Mouse (Mus musculus) left cerebral cortex, adult 9 months (tissue): ENCODE results near the gene Gigyf2.
A peak's percentile ranks its signal among the peaks of the same experiment; 100 is the strongest.

Experiments used
- DNase-seq, 2 experiments: peaks; one replicate each; pipeline ENCODE4 v3.0.0; 2022; ENCODE audit warnings: low spot score in 2 of 2

The Gigyf2 gene

DNA sequence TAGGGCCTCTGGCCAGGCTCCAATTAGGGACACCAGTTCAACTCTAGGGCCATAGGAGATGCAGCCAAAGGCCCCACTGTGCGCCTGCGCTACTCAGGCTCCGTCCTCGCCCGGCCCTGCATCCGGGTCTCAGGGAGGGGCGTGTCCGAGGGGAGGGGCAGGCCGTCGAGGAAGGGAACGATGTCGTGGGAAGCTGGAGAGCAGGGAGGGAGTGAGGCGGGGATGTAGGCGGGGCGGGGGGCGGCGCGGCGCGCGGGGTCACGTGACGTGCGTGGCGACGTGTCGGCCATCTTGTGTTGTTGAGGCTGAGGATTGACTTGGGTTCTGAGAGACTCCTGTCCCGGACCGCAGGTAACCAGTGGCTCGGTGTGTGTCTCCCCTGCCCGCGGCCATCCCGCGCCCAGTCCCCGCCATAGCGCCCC lies at the start of gene Gigyf2:
Gene Gigyf2 (plus strand): TSS at position 257 of the 422 bp plus-strand sequence.
- peak; percentile 90 to 95 for DNase-seq

DNA sequence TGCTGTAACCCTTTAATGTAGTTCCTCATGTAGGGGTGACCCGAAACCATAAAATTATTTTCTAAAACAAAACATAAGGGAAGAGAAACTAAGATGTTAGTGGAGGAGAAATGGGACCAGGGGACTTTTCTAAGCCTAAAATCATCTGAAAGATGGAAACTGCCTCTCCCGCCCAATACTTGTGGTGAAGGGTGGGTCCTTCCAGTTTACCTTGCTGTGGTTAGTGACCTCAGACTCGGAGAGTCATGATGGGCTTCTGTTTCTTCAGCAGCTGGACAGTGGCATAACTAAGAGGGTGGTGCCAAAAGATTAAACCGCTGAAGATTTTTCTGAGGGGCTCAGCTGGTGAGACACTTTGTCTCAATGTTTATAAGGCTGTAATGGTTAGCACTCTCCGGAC lies 46.5 kb upstream of the Gigyf2 start:
- DNase-seq, result no peak

DNA sequence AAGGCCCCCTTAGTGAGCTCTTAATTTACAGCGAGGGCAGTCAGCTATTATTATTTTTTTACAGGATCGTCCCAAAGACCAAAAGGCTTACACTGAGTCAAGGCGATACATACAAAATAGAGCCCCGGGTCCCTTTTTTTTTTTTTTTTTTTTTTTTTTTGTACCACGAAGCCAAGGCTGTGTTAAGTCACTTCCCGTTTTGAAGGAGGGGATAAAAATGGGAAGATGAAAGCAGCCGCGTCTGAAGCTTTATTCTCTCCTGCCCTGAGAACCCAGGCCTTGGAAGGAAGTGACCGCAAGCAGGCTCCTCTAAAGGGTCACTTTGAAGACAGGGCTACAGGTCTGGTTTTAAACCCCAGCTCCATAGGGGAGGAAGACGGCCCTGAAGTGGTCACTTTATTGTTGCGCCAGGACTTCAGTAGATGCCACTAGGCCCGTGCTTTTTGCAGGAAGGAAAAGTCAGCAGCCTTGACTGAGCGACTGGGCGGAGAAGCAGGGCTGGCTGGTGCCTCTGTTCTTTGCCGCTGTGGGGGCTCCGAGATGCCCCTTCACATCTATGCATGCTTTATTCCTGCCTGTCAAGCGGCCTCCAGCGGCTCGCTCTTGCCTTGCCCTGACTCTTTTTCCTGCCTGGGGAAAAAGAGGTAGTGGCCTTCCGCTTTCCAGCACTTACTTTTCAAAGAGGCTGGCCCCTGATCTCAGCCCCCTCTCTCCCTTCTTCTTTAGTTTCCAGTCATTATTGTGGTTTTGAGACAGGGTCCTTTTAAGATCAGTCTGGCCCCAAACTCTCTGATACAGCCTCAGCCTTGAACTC lies 45.0 kb upstream of the Gigyf2 start:
- no peak for DNase-seq

DNA sequence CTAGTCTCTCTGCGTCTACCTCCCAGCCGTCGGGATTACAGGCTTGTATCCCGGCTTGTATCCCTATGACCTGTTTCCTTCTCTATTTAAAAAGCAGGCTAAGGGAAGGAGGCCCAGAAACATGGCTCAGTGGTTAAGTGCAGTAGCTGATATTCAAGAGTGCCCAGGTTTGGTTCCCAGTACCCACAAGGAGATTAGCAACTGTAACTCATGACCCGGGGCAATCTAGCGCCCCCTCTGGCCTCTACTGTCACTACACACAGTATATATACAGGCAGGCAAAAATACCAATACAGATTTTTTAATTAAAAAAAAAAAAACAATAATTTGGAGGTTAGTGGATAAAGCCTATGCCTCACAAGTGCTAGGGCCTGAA lies 44.4 kb upstream of the Gigyf2 start:
- DNase-seq, result no peak

DNA sequence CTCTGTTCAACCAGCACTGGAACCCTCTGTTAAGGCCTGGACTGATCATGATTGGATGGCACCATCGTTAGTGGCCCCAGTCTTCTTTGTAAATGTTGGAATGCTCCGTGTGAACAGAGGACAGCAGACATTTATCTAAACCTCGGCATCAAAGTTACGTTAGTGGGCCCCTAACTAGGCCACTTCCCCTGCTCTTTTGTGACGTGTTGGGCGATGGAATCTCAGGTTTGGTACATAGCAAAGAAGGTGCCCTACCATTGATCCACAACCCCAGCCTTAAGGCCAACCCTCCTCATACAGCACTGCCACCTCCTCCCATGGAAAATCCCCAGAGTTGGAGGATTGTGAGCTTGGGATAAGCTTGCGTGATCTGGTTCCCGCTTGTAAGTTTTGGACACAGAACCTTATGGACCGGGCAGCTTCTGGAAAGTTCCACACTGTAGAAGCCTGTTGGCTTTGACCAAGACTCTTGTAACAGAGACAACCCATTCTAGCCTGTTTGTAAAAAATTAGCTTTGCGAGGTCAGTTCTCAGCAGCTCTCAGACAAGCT lies 43.3 kb upstream of the Gigyf2 start:
- no peak for DNase-seq

GRCm38 (mm10) chr1:87287105-87287504 lies 39.7 kb upstream of the Gigyf2 start:
- no peak for DNase-seq

GRCm38 (mm10) chr1:87291416-87291815 lies 35.4 kb upstream of the Gigyf2 start:
- DNase-seq, result no peak

DNA sequence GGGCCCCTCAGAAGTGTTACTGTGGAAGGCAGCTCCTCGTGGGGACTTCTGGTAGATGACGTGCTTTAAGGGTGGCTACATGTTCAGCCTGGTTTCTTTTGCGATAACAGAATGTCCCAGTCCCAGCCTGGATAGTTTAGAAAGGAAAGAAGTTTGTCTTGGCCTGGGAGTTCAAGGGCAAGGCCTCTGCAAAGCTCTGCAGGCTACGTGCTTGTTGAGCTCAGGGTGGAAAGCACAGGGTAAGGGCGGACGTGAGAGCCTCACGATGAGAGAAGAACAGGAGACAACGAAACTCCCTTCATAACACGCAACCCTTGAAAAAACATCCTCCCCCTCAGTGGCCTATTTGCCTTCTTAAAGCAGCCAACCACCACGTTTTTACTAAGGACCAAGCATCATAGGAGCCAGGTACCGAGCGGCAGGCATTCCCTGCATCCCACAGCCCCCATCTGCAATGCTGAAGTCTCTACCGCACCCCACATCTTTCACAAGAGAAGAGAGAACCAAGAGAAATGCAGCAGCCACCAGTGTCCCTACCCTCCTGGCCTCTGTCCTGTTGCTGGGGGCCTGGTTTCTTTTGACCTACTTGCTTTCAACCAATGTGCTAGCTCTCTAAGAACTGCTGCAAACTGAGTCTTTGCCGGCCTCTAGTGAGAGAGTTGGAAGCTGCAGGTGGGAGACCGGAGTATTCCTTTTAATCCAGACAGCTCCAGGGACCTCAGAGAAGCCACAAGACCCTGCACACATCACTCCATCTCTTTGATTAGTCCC lies 34.2 kb upstream of the Gigyf2 start:
- peak in 1 of 2 experiments; percentile 51 for DNase-seq

DNA sequence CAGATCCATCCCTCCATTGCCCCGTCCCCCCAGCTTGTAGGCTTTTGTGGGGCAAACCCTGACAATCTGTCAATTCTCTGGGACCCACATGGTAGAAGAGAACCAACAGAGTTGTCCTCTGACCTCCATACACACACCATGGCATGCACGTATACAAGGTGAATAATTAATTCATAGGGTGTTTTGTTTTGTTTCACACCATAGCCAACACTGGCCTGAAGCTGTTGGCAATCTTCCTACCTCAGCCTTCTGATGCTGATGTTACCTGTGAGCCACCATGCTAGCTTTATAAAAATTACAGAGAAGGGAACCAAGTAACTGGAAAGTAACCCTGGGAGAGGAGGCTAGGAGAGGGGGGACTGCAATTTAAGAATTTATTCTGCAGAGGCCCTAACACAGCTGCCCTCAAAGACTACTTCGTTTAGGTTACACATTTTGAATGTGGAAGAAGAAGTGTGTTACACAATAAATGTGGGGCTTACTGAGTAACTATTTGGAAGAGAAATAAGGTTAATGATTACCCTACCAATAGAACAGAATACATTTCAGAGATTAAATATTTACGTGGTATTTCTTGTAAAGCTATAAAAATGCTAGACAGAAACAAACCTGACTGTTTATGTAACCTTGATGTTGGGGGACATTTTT lies 32.6 kb upstream of the Gigyf2 start:
- no peak for DNase-seq

DNA sequence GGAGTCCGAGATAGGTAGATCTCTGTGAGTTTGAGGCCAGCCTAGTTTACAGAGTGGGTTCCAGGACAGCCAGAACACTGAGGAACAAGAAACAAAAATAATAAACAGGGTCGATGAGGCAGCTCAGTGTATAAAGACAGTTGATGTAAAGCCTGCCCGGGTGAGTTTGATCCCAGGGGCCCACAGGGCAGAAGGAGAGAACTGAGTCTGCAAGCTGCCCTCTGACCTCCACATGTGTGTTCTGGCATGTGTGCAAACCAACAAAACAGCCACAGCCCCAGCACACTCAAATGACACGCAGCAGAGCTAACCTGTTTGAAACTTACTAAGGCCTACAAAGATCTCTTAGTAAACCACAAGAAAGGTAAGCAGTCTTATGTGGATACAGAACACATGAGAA lies 31.8 kb upstream of the Gigyf2 start:
- no peak for DNase-seq

GRCm38 (mm10) chr1:87297346-87297925 lies 29.4 kb upstream of the Gigyf2 start:
- no peak for DNase-seq

- DNase-seq, result no peak
These were observed 26.2 kb upstream of the Gigyf2 start for GRCm38 (mm10) chr1:87300360-87301286.

DNA sequence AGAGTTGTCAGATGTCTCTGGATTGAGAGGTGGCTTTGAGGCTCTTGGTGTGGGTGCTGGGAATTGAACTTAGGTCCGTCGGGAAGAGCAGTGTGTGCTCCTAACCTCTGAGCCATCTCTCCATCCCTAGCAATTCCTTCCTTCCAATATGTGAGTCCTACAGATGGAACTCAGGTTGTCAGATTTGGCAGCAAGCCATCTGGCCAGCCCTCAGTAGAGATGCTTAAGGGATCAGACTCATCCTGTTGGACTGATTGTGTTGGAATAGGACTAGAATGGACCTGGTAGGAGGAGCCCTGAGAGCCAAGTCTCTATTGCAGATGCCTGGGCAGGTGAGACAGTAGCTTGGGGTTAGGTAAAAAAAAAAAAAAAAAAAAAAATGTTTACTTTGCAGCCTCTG lies 24.8 kb upstream of the Gigyf2 start:
- DNase-seq, result no peak

DNA sequence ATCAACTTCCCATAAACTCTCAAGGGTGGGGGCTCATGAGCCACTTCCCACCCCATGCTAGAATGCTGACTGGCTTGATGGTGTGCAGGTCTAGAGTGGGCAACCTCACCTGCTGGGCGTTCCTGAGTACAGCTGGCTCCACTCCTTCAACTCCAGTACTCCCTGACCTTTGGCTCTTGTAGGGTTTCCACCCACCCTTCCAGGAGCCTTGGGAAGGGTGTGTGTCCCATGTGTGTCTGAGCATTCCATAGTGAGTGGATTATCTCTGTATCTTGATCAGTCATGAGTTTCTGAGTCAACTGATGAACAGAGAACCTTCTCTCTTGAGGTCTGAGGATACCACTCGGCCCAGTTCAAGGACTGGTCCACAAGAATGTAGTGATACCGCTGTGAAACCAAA lies 17.8 kb upstream of the Gigyf2 start:
- DNase-seq, result no peak

DNA sequence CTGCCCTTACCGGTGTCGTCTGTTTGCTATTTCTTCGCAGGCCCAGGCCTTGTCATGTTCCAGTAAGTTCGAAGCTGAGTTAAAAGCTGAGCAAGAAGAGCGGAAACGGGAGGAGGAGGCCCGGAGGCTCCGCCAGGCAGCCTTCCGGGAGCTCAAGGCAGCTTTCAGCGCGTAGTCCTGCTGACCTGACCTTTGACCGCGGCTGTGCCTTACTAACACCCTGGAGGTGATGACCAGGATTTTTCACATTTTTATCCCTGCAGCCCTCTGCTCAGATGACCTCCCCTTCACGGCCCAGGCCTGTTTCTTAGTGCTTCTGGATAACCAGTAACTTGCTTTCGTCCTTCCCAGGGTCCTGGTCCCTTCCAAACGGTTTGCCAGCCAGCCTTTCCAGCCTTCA lies 17.2 kb upstream of the Gigyf2 start:
- no peak for DNase-seq

DNA sequence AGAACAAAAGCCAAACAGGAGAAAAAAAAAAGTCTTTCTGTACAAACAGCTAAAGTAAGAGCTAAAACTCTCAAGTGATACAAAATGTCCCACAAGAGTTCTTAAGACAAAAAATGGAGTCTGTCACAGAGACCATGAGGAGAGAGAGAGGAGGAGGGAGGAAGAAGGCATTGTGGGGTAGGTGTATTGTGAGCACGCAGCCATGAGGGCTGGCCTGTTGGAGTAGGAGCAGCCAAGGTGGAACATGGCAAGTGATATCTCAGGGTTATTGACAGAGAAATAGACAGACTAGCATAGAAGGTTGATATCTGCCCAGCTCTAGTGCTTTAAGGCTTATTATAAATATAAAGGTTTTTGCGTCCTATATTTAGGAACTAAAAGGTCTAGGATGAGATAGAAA lies 14.1 kb upstream of the Gigyf2 start:
- DNase-seq, result no peak

DNA sequence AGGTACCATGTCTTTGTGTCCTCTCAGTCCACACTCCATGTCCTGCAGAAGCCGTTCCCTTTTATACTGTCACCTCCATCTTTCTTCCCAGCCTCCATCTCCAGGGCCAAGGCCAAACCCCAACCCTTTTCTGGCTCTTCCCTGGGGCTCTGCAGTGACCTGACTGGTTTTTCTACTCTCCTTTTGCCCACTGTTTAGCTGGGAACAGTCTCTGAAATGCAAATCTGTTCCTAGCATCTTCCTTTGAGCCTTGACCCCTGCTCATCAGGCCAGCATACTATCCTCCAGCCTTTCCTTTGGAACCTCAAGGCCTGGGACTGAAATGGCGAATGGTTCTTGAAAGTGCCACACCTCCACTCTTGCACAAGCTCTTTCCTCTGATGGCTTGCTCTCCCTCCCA lies 13.7 kb upstream of the Gigyf2 start:
- DNase-seq, result no peak

- DNase-seq, result no peak
These were observed 12.8 kb upstream of the Gigyf2 start for GRCm38 (mm10) chr1:87313843-87314570.

DNA sequence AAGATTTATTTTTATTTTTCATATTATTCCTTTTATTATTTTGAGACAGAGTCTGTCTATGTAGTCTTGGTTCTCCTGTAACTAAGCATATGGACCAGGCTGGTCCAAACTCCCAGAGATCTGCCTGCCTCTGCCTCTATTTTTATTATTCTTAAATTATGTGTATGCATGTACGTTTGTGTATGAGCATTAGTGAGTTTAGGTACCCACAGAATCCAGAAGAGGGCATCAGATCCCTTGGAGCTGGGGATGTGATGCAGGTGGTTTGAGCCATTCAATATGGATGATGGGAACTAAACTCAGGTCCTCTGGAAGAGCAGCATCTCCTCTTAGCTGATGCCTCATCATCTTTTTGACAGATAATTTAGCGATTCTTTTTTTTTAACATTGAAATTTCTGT lies 11.4 kb upstream of the Gigyf2 start:
- no peak for DNase-seq

DNA sequence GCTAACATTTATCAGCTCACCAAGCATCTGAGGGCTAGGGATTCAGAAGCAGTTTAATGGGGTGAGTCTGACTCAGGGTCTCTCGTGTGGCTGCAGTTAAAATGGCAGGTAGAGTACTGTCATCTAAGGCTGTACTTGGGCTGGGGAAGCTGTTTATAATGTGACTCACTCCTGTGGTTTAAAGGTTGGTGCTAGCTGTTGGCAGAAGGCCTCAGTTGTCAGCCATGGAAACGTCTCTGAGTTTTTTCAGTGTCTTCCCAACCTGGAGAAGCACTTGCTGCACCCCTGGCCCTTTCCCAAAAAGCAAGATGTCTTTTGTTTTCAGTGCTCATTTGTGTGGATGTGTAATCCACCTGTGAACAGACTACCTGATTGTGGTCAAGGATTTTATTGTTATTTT lies 10.9 kb upstream of the Gigyf2 start:
- DNase-seq, result no peak
